Mouse (Mus musculus) thymus, postnatal 25 days (tissue): Measurements from ENCODE around the gene Gstz1.
A peak's percentile ranks its signal among the peaks of the same experiment; 100 is the strongest.
"Not testable (repeated sequence)": the region's sequence is repeated elsewhere in the genome, so short reads cannot be mapped to it uniquely, and the experiment has no call there.

Source experiments
- DNase-seq: peaks from one replicate; pipeline ENCODE4 v3.0.0; 2022

The Gstz1 gene

DNA sequence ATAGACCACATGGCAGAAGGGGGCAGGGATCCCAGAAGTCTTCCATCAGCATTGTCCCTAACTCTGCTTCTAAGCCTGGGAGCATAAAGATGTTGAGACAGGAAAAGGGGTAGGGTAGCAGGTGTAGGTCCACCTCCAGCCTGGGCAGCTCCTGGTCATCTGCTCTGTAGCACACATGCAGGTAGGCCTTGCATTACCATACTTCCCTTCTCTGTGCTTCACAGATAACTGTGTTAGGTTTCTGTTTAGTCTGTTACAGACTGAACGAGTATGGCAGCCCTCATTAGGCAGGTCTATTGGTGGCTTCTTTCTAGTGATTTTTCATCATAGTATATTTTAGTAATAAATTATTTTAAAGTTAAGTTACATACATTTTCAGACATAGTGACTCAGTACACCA lies 13.3 kb downstream of the Gstz1 start:
- DNase-seq, result no peak

DNA sequence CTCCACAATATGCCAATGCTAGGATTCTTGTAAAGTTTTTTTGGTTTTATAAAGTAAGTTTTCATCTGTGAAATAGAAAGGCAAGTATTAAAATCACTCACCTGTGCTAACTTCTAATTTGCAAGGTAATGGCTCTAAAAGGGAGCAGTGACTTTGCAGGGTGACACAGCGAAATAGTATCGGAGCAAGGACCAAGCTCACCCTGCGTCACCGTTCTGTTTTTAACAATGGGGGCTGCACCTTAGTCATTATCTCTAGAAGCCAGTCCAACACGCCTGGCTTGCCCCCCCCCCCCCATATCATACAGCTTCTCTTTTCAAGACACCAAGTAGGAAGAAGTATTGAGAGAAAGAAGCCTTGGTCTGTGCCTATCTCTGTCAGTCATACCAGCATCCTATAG lies 13.8 kb downstream of the Gstz1 start:
- DNase-seq, result no peak

DNA sequence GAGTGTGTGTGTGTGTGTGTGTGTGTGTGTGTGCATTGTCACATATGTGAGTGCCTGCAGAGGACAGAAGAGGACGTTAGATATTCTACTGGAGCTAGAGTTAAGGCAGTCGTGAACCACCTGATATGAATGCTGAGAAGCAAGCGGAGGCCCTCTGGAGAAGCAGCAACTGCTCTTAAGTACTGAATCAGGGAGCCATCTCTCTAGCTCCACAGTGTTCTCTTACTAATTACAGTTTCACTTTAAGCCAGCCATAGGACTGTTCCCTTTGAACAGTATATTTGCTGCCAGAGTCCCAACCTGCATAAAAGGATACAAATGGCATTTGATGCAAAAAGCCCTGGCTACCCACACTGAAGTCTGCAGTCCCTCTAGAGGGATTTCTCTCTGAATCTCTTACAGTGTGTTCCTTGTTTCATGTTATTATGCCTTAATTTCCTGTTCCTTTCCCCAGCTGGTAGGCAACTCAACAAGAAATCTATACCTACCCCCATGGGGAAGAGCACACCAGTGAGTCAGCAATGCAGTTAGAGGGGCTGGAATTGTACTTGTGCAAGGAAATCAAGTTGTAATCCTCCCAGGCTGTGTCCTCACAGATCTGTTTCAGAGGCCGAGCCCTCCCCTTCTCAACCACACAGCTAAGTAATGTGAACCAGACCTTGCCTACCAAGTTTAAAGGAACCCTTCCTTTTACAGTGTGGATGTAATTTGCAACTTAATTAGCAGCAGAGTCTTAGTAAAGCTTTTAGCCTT lies 28.4 kb downstream of the Gstz1 start:
- DNase-seq, result no peak

- no peak for DNase-seq
These were observed 30.7 kb downstream of the Gstz1 start for GRCm38 (mm10) chr12:87177631-87178030.

DNA sequence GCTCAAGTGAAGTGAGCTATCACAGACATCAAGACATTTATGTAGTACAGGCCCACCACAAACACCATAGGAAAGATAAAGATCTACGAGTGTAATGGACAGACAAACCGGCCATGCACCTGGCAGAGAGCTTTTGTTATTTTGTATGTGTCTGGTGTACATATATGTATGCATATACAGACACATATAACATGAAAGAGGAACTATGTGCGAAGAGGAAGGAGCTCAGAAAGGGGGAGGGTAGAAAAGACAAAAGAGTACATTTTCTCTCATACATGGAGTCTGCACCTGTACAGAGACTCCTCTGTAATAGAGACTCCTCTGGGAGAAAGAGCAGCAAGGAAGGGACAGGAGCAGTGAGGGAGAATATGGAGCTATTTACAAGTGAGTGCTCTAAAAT lies 46.0 kb downstream of the Gstz1 start:
- no peak for DNase-seq

- no peak for DNase-seq
These were observed 48.1 kb downstream of the Gstz1 start for GRCm38 (mm10) chr12:87195069-87195468.

DNA sequence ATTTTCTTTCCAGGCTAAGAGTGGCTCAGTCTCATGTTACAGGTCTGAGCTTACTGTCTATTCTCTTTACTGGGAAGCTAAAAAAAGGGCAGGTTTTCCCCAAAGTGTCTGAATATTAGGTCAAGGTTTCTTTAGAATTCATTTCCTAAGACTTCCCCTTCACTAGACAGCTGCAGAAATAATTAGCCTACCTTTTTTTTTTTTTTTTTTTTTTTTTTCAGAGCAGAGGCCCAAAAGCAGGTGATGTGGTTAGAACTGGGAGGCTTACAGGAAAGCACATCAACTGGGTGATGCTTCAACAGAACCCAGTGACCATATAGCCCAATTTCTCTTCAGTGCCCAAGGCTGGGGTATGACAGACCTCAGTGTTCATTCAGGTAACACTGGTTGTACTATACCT lies 49.3 kb downstream of the Gstz1 start:
- no peak for DNase-seq

DNA sequence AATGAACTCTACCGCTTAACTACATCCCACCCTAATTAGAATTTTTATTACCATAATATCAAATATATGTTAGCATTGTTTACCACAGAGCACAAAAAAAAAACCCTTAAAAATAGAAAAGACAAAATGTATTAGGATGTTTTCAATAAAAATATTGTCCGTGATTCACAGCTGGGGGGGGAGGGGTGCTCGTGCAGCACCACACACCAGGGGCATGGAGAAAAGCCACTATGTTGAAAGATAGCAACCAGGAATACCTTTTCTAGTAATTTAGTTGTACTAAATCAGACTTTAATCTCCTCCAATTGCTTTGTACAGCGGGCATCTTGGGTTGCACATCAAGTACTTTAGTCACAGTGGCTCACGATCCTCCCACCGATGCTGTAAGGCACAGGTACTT lies 51.8 kb downstream of the Gstz1 start:
- DNase-seq, result no peak

DNA sequence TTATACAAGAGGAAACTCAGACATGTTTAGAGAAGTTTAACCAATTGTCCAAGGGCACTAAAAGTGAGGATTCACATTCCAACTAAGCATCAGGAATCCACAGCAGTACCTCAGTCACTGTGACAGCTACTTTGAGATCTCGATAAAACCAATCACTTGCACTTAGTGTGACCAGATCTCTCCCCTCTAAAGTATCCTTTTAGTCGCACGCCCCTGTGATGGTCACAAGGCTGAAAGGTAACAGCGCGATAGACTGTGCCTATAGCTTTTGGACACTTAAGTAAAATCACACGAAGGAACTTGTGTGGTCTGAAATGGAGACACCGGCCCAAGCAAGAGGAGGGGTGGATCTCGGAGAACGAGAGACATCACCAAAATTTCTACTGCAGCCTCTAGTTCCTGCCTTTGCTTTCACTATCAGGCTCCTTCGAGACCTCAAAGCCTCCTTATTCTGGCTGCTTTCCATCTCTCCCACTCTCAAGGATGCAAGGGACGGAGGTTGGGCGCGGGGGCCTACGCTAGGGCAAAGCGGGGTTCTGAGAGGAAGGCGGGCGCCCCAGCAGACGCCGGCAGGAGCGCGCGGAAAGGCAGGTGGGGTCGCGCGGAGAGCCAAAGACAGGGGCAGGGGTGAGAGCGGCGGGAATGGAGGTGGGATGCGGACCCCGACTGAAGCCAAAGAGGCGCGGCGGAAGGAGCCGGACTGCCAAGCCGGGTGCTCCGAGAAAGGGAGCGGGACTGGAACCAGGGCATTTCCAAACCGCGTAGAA lies 52.4 kb downstream of the Gstz1 start, which contains the start of gene Samd15:
Gene Samd15, plus strand, starts transcription at position 518 of the 767 bp plus-strand sequence.
- peak; percentile 76 for DNase-seq

- peak; percentile 89 for DNase-seq
These were observed 53.1 kb downstream of the Gstz1 start, which contains the start of gene Tmed8 for GRCm38 (mm10) chr12:87199973-87200586. Tmed8 (minus strand) TSS chr12:87200454.

DNA sequence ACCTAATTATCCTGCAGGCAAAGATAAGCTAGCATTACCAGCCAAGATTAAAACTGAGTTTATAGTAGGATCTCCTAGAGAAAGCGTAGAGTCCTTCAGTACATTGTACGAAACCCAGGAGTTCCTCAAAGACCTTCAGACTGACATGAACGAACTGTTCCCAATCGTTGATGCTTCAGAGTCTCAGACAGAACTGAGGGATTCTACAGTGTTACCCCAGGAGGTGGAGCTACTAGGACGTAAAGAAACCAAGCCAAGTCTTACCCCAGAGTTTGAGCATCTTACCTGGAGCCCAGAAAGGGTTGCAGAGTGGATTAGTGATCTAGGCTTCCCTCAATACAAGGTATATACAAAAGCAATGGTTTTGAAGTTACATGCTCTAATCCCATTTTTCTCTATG lies 54.7 kb downstream of the Gstz1 start:
- no peak for DNase-seq

GRCm38 (mm10) chr12:87205789-87206188 lies 58.8 kb downstream of the Gstz1 start:
- not testable (repeated sequence) for DNase-seq

GRCm38 (mm10) chr12:87212844-87213606 lies 66.1 kb downstream of the Gstz1 start:
- DNase-seq, result no peak
